Mouse (Mus musculus): Measurements from ENCODE around the gene Gm11011. TPM values are rescaled to one million over a fixed set of nuclear protein-coding genes. Genes with fewer than 3 reads are reported as not detected.

Gm11011 gene
- total and polyA plus RNA-seq, 3 experiments, result not detected

GRCm38 (mm10) chr2:169632338-169633151 lies 45.0 kb upstream of the Gm11011 start, which contains the start of gene Tshz2:
Gene Tshz2 (plus strand): TSS chr2:169633013.
- in situ Hi-C loops (cut with MboI; ENCODE audit: low pct_ligation_motif_present, low pct_unique_long_range_greater_than_20kb, low sequenced_read_pairs), result no loop called here
- dilution Hi-C loops (cut with MboI; ENCODE audit: extremely low pct_ligation_motif_present, extremely low pct_unique_long_range_greater_than_20kb, low sequenced_read_pairs), result no loop called here
- no peak for DNase-seq (ENCODE audit: extremely low read depth)
- no peaks in the 10 kb centered on the region for H3K36me3 ChIP-seq (replicated peaks in 1 of 2; ENCODE audit: control insufficient read depth in 1 of 2, insufficient read depth in 1 of 2, low read length in 1 of 2)
- no peaks in the 10 kb centered on the region for H3K4me1 ChIP-seq (ENCODE audit: control insufficient read depth in 1 of 2, insufficient read depth in 2 of 2)
- H3K27ac ChIP-seq (ENCODE audit: insufficient read depth, low read depth), result no peak within 1 kb of the TSS
- no peak within 1 kb of the TSS for H3K9ac ChIP-seq (ENCODE audit: insufficient read depth, low read depth)
- TF ChIP-seq USF2 (conservative IDR thresholded peaks at IDR 0.05; ENCODE audit: low read depth, low read length) (no peak), RCOR1 (conservative IDR thresholded peaks at IDR 0.05; ENCODE audit: low read depth, low read length) (no peak), MXI1 (IDR thresholded peaks at IDR 0.05; ENCODE audit: low read depth, low read length) (no peak), RAD21 (IDR thresholded peaks at IDR 0.05; ENCODE audit: low read depth, low read length) (no peak), MYC (IDR thresholded peaks at IDR 0.05; ENCODE audit: low read depth, low read length) (no peak), JUN (IDR thresholded peaks at IDR 0.05; ENCODE audit: insufficient read depth, low read depth, low read length) (no peak), SMC3 (IDR thresholded peaks at IDR 0.05; ENCODE audit: low read depth, low read length) (no peak), ZC3H11A (IDR thresholded peaks at IDR 0.05; ENCODE audit: low read depth, low read length) (no peak)
- no peaks in the 10 kb centered on the region for H3K27me3 ChIP-seq (replicated peaks)
- no peak within 1 kb of the TSS for H3K4me2 ChIP-seq (ENCODE audit: insufficient read depth, low read depth, poor library complexity, severe bottlenecking)
- H3K4me3 ChIP-seq (replicated peaks in 1 of 3; ENCODE audit: low read depth in 2 of 3, low read length in 2 of 3, poor library complexity in 1 of 3), result no peak within 1 kb of the TSS
- H3K79me2 ChIP-seq (replicated peaks; ENCODE audit: control insufficient read depth, extremely low read depth, insufficient read depth, poor library complexity, severe bottlenecking), result no peaks in the 10 kb centered on the region
- H3K9me3 ChIP-seq (replicated peaks; ENCODE audit: low read length), result peaks cover 88% of the 10 kb centered on the region

- H3K27me3 ChIP-seq (replicated peaks), result no peaks in the 10 kb centered on the region
- TF ChIP-seq UBTF (IDR thresholded peaks at IDR 0.05; ENCODE audit: low read depth, low read length) (no peak), CHD2 (IDR thresholded peaks at IDR 0.05; ENCODE audit: low read length) (no peak), EP300 (IDR thresholded peaks at IDR 0.05; ENCODE audit: low read length) (no peak), USF2 (conservative IDR thresholded peaks at IDR 0.05; ENCODE audit: low read depth, low read length) (no peak), KAT2A (IDR thresholded peaks at IDR 0.05; ENCODE audit: insufficient replicate concordance, low read length) (no peak), IRF4 (IDR thresholded peaks at IDR 0.05; ENCODE audit: low read depth, low read length) (no peak), RCOR1 (conservative IDR thresholded peaks at IDR 0.05; ENCODE audit: low read depth, low read length) (no peak), NRF1 (IDR thresholded peaks at IDR 0.05; ENCODE audit: low read depth, low read length) (no peak), MEF2A (IDR thresholded peaks at IDR 0.05; ENCODE audit: borderline replicate concordance, low read depth, low read length) (no peak), ZC3H11A (IDR thresholded peaks at IDR 0.05; ENCODE audit: low read depth, low read length) (no peak), JUND (conservative IDR thresholded peaks at IDR 0.05; ENCODE audit: low read depth, low read length) (no peak), HCFC1 (IDR thresholded peaks at IDR 0.05; ENCODE audit: low read depth, low read length) (no peak), RAD21 (IDR thresholded peaks at IDR 0.05; ENCODE audit: low read depth, low read length) (no peak), MAFK (IDR thresholded peaks at IDR 0.05; ENCODE audit: insufficient replicate concordance, low read length) (no peak), E2F4 (IDR thresholded peaks at IDR 0.05; ENCODE audit: insufficient replicate concordance, low read depth, low read length) (no peak)
- no peak overlapping the region for H3K4me3 ChIP-seq (replicated peaks in 1 of 3; ENCODE audit: low read depth in 2 of 3, low read length in 2 of 3, poor library complexity in 1 of 3)
- no peaks in the 10 kb centered on the region for H3K79me2 ChIP-seq (replicated peaks; ENCODE audit: control insufficient read depth, extremely low read depth, insufficient read depth, poor library complexity, severe bottlenecking)
- dilution Hi-C loops (cut with MboI; ENCODE audit: extremely low pct_ligation_motif_present, extremely low pct_unique_long_range_greater_than_20kb, low sequenced_read_pairs) (no loop called here), in situ Hi-C loops (cut with MboI; ENCODE audit: low pct_ligation_motif_present, low pct_unique_long_range_greater_than_20kb, low sequenced_read_pairs) (no loop called here)
- no peak overlapping the region for H3K27ac ChIP-seq (ENCODE audit: insufficient read depth, low read depth)
- no peak overlapping the region for H3K9ac ChIP-seq (ENCODE audit: insufficient read depth, low read depth)
- H3K4me2 ChIP-seq (ENCODE audit: insufficient read depth, low read depth, poor library complexity, severe bottlenecking), result no peak overlapping the region
- H3K36me3 ChIP-seq (replicated peaks in 1 of 2; ENCODE audit: control insufficient read depth in 1 of 2, insufficient read depth in 1 of 2, low read length in 1 of 2), result no peaks in the 10 kb centered on the region
- peaks cover 91% of the 10 kb centered on the region for H3K9me3 ChIP-seq (replicated peaks; ENCODE audit: low read length)
- DNase-seq (ENCODE audit: extremely low read depth), result no peak
- H3K4me1 ChIP-seq (ENCODE audit: control insufficient read depth in 1 of 2, insufficient read depth in 2 of 2), result no peaks in the 10 kb centered on the region
These were observed 42.5 kb upstream of the Gm11011 start for GRCm38 (mm10) chr2:169630070-169630469.

Measured in CH12.LX (cell line).